Mouse (Mus musculus): ENCODE data around the gene Mrvi1. TPM values are rescaled to one million over a fixed set of nuclear protein-coding genes. Genes with fewer than 3 reads are reported as not detected.

Gene Mrvi1
- polyA plus RNA-seq, 1 experiment from 2014 or later, result 8.0 TPM

- 81% methylated on average over 6 of the region's 6 CpGs for WGBS
- no peaks in the 10 kb centered on the region for H3K9me3 ChIP-seq (replicated peaks)
- no peak overlapping the region for H3K9ac ChIP-seq
- no peaks in the 10 kb centered on the region for H3K27me3 ChIP-seq (replicated peaks)
- H3K4me2 ChIP-seq, result no peak overlapping the region
- no peaks in the 10 kb centered on the region for H3K36me3 ChIP-seq
- ATAC-seq (ENCODE audit: insufficient number of reproducible peaks, low FRiP score), result no peak
- H3K4me3 ChIP-seq, result no peak overlapping the region
- H3K27ac ChIP-seq (ENCODE audit: poor library complexity, severe bottlenecking), result no peak overlapping the region
- peaks cover 1% of the 10 kb centered on the region; the same call in 1 of the 2 replicates for H3K4me1 ChIP-seq (replicated peaks)
These were observed 46.2 kb downstream of the Mrvi1 start for GRCm38 (mm10) chr7:110935815-110936762.

- H3K4me2 ChIP-seq, result no peak overlapping the region
- no peak for ATAC-seq (ENCODE audit: insufficient number of reproducible peaks, low FRiP score)
- H3K4me3 ChIP-seq, result no peak overlapping the region
- H3K9me3 ChIP-seq (replicated peaks), result no peaks in the 10 kb centered on the region
- H3K27ac ChIP-seq (ENCODE audit: poor library complexity, severe bottlenecking), result no peak overlapping the region
- H3K36me3 ChIP-seq, result no peaks in the 10 kb centered on the region
- H3K9ac ChIP-seq, result no peak overlapping the region
- no peaks in the 10 kb centered on the region for H3K4me1 ChIP-seq (replicated peaks)
- H3K27me3 ChIP-seq (replicated peaks), result no peaks in the 10 kb centered on the region
- WGBS, result 68% methylated on average over 2 of the region's 2 CpGs
These were observed 48.3 kb downstream of the Mrvi1 start for GRCm38 (mm10) chr7:110933999-110934398.

- Histone ChIP-seq H3K27me3 (replicated peaks) (no peaks in the 10 kb centered on the region), H3K9ac (no peak overlapping the region), H3K9me3 (replicated peaks) (no peaks in the 10 kb centered on the region), H3K27ac (ENCODE audit: poor library complexity, severe bottlenecking) (no peak overlapping the region), H3K4me1 (replicated peaks) (no peaks in the 10 kb centered on the region), H3K4me3 (no peak overlapping the region), H3K36me3 (no peaks in the 10 kb centered on the region), H3K4me2 (no peak overlapping the region)
- ATAC-seq (ENCODE audit: insufficient number of reproducible peaks, low FRiP score), result no peak
- 68% methylated on average over 3 of the region's 3 CpGs for WGBS
These were observed 48.9 kb downstream of the Mrvi1 start for GRCm38 (mm10) chr7:110933329-110933728.

- Histone ChIP-seq H3K4me1 (replicated peaks) (no peaks in the 10 kb centered on the region), H3K4me3 (no peak overlapping the region), H3K9me3 (replicated peaks) (no peaks in the 10 kb centered on the region), H3K27me3 (replicated peaks) (no peaks in the 10 kb centered on the region), H3K9ac (no peak overlapping the region), H3K27ac (ENCODE audit: poor library complexity, severe bottlenecking) (no peak overlapping the region), H3K4me2 (no peak overlapping the region), H3K36me3 (no peaks in the 10 kb centered on the region)
- ATAC-seq (ENCODE audit: insufficient number of reproducible peaks, low FRiP score), result peak; percentile 73; the same call in 1 of the 2 replicates
- WGBS, result 19% methylated on average over 3 of the region's 3 CpGs
These were observed 52.0 kb downstream of the Mrvi1 start for GRCm38 (mm10) chr7:110930118-110930854.

GRCm38 (mm10) chr7:110926562-110926961, 55.7 kb downstream of the Mrvi1 start:
- Histone ChIP-seq H3K9ac (no peak overlapping the region), H3K9me3 (replicated peaks) (no peaks in the 10 kb centered on the region), H3K27me3 (replicated peaks) (no peaks in the 10 kb centered on the region), H3K4me2 (no peak overlapping the region), H3K4me3 (no peak overlapping the region), H3K36me3 (no peaks in the 10 kb centered on the region), H3K27ac (ENCODE audit: poor library complexity, severe bottlenecking) (no peak overlapping the region), H3K4me1 (replicated peaks) (no peaks in the 10 kb centered on the region)
- 57% methylated on average over 4 of the region's 4 CpGs for WGBS
- no peak for ATAC-seq (ENCODE audit: insufficient number of reproducible peaks, low FRiP score)

DNA sequence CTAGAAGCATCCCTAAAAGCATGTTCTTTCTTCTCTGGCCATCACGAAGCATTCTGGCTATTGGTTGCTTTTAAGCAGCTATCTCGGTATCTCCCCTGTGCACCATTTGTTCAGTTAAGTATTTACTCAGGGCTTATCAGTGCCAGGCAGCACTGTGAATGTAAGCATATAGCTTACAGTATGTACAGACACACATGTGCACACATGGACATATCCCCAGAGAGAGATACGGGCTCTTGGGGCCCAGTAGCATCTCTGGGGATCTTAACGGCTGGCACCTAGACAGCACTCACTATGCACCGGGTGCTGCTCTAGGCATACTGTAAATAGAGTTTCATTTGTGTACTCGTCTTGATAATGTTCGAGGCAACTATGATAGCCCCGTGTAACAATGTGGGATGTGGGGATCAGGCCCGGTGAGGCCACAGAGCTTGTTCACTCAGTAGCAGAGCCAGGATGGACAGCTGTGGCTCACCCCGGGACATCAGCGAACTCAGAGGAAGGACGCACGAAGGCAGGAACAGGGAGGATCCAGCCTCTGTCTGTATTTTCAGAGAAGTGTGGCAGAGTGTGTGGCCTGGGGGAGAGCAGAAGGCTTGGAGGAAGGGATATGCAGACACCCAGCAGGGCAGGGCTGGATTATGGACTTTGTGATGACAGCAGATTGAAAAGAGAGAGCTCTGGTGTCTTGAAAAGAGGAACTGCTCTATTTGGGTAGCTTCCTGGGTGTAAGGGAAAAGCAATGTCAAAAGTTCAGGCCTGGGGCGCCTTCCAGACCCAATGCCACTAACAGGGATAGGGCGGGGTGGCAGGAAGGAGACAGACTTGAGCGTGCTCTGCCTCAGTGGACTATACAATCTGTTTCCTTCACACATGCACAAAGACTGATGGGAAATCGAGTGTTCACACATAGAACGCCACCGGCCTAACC, 61.7 kb downstream of the Mrvi1 start:
- H3K4me1 ChIP-seq (replicated peaks), result peaks cover 22% of the 10 kb centered on the region
- H3K9me3 ChIP-seq (replicated peaks), result no peaks in the 10 kb centered on the region
- no peaks in the 10 kb centered on the region for H3K36me3 ChIP-seq
- no peak overlapping the region for H3K9ac ChIP-seq
- ATAC-seq (ENCODE audit: insufficient number of reproducible peaks, low FRiP score), result peak; percentile 81
- no peak overlapping the region for H3K4me3 ChIP-seq
- H3K4me2 ChIP-seq, result no peak overlapping the region
- H3K27ac ChIP-seq (ENCODE audit: poor library complexity, severe bottlenecking), result 0 out of 2 replicates have a peak overlapping the region, but pooled peaks have one; percentile 0
- H3K27me3 ChIP-seq (replicated peaks), result no peaks in the 10 kb centered on the region
- WGBS, result 63% methylated on average over 19 of the region's 19 CpGs

DNA sequence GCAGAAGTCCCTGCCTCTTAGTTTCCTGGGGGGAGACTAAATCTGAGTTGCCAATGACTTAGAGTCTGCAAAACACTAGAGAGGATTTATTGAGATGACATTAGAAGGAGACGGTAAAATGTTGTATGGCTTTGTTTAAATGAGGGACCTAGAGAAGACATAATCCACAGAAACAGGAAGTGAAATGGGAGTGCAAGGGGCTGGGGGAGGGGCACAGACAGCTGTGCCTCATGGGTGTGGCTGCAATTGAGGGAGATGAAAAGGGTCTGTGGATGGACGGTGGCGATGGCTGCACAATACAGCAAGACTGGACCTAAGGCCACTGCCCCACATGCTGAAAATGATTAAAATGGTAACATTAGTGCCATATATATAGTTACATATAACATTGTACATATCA, 62.5 kb downstream of the Mrvi1 start:
- no peak overlapping the region for H3K9ac ChIP-seq
- H3K36me3 ChIP-seq, result no peaks in the 10 kb centered on the region
- no peaks in the 10 kb centered on the region for H3K27me3 ChIP-seq (replicated peaks)
- no peak; the same call in 1 of the 2 replicates for ATAC-seq (ENCODE audit: insufficient number of reproducible peaks, low FRiP score)
- H3K9me3 ChIP-seq (replicated peaks), result no peaks in the 10 kb centered on the region
- H3K4me3 ChIP-seq, result no peak overlapping the region
- H3K27ac ChIP-seq (ENCODE audit: poor library complexity, severe bottlenecking), result no peak overlapping the region
- WGBS, result 61% methylated on average over 3 of the region's 3 CpGs
- H3K4me1 ChIP-seq (replicated peaks), result peaks cover 22% of the 10 kb centered on the region
- no peak overlapping the region for H3K4me2 ChIP-seq

- no peak overlapping the region for H3K4me3 ChIP-seq
- peaks cover 23% of the 10 kb centered on the region for H3K4me1 ChIP-seq (replicated peaks)
- H3K27me3 ChIP-seq (replicated peaks), result no peaks in the 10 kb centered on the region
- WGBS, result 61% methylated on average over 7 of the region's 7 CpGs
- H3K9ac ChIP-seq, result no peak overlapping the region
- H3K9me3 ChIP-seq (replicated peaks), result no peaks in the 10 kb centered on the region
- H3K4me2 ChIP-seq, result no peak overlapping the region
- H3K36me3 ChIP-seq, result no peaks in the 10 kb centered on the region
- no peak overlapping the region for H3K27ac ChIP-seq (ENCODE audit: poor library complexity, severe bottlenecking)
- no peak for ATAC-seq (ENCODE audit: insufficient number of reproducible peaks, low FRiP score)
These were observed 66.3 kb downstream of the Mrvi1 start for GRCm38 (mm10) chr7:110915913-110916312.

GRCm38 (mm10) chr7:110914531-110914930, 67.7 kb downstream of the Mrvi1 start:
- 44% methylated on average over 3 of the region's 3 CpGs for WGBS
- H3K4me3 ChIP-seq, result no peak overlapping the region
- H3K4me1 ChIP-seq (replicated peaks), result peaks cover 11% of the 10 kb centered on the region
- H3K27ac ChIP-seq (ENCODE audit: poor library complexity, severe bottlenecking), result no peak overlapping the region
- H3K27me3 ChIP-seq (replicated peaks), result no peaks in the 10 kb centered on the region
- H3K36me3 ChIP-seq, result no peaks in the 10 kb centered on the region
- no peak overlapping the region for H3K9ac ChIP-seq
- H3K4me2 ChIP-seq, result no peak overlapping the region
- peak; percentile 82 for ATAC-seq (ENCODE audit: insufficient number of reproducible peaks, low FRiP score)
- H3K9me3 ChIP-seq (replicated peaks), result no peaks in the 10 kb centered on the region

DNA sequence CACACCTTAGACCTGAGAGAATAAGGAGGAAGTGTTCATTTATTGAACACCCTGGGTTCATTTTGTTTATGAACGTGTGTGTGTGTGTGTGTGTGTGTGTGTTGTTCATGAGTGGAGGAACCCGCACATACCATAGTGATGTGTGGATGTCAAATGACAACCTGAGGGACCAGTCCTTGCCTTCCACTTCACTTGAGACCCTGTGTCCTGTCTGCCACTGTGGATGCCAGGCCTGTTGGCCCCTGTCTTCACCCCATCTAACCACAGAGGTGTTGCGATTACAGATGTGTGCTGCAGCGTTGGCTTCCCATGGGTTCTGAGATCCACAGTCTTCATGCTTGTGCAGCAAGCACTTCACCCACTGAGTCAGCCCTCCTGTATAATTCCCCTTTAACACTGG, 68.5 kb downstream of the Mrvi1 start:
- Histone ChIP-seq H3K27me3 (replicated peaks) (no peaks in the 10 kb centered on the region), H3K27ac (ENCODE audit: poor library complexity, severe bottlenecking) (no peak overlapping the region), H3K9me3 (replicated peaks) (no peaks in the 10 kb centered on the region), H3K36me3 (no peaks in the 10 kb centered on the region), H3K9ac (no peak overlapping the region), H3K4me3 (no peak overlapping the region), H3K4me2 (no peak overlapping the region), H3K4me1 (replicated peaks) (peaks cover 9% of the 10 kb centered on the region; the same call in 1 of the 2 replicates)
- 89% methylated on average over 4 of the region's 4 CpGs for WGBS
- ATAC-seq (ENCODE audit: insufficient number of reproducible peaks, low FRiP score), result no peak
